Mouse (Mus musculus) layer of hippocampus, adult 18-20 months (tissue): ENCODE results near the gene Nedd9. TPM values are rescaled to one million over a fixed set of nuclear protein-coding genes. Genes with fewer than 3 reads are reported as not detected.

Source experiments
- DNase-seq, 2 experiments: peaks; one replicate each; pipeline ENCODE4 v3.0.0; 2022; ENCODE audit warnings: low spot score in 2 of 2
- total RNA-seq, 2 experiments: library from RNA; stranded (reverse); gene quantifications; 2 replicates each; pipeline ENCODE4 v1.2.3; 2021

Nedd9 gene
- total RNA-seq, 2 experiments from 2014 or later, result 12.6 to 12.9 TPM

DNA sequence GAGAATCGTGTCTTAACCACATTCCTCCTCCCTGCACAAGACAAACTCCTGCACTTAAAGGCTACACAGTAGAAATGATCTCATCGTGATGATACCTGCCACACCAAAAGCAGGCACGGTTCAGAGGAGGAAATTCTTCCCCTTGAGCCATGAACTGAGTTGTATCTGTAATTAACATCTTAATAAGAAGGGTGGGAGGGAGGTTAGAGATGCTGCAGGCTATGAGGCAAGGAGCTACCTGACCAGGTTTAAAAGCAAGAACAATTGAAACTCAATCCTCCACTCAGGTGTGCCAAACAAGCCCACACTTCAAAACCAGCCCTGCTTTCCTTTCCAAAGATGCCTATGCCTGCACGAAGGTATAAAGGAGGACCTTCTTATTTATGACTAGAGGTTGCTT is 137.4 kb downstream of the Nedd9 start:
- DNase-seq, result no peak

DNA sequence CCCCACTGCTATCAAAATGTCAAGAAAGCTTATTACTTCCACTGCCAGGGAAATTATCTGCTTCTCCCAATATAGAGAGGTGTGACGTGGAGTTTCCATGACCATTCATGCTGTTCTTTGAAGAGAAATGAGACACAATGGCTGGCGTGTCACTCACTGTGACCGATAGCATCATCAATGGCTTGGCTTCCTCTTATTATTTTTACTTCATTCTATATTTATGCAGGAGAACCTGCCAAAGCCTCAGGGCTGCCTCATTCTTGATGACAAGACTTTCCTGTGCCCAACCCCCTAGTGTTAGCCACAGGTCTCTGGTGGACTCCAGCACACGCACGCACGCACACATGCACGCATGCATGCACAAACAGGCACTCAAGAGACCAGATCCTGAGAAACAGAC is 141.4 kb downstream of the Nedd9 start:
- DNase-seq, result no peak

DNA sequence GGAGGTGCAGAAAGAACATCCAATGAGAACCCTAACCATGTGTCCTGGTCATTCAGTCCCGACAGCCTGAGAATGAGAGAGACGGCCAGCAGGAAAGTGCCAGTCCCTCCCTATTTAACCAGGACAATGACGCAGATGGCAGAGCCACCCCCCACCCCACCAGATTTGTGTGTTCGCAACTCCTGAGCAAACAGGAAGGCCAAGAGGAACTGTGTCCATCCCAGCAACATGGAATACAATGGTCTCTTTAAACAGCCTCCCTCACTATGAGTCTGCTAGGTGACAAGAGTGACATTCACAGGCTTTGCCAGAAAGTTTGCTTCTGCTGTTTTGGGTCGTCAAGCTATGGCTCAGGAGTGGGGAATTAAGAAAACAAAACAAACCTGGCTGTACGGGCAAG is 141.9 kb downstream of the Nedd9 start:
- DNase-seq, result no peak

DNA sequence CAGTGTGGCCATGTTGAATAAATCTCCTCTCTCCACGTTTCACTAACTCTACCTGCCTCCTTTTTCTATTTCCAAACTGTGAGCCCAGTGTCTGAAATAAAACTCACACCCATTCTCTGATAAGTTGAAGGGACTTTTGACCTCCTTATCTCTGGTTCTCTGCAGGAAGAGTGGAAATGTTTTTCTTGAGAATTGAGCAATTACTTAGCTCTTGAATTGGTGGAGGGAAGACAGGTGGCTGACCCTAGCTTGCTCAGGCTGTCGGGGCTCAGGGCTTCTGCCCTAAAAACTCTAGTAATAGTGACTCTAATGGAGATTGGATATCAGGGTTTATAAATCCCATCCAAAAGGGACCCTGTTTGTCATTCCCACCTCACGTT is 143.3 kb downstream of the Nedd9 start:
- no peak for DNase-seq

DNA sequence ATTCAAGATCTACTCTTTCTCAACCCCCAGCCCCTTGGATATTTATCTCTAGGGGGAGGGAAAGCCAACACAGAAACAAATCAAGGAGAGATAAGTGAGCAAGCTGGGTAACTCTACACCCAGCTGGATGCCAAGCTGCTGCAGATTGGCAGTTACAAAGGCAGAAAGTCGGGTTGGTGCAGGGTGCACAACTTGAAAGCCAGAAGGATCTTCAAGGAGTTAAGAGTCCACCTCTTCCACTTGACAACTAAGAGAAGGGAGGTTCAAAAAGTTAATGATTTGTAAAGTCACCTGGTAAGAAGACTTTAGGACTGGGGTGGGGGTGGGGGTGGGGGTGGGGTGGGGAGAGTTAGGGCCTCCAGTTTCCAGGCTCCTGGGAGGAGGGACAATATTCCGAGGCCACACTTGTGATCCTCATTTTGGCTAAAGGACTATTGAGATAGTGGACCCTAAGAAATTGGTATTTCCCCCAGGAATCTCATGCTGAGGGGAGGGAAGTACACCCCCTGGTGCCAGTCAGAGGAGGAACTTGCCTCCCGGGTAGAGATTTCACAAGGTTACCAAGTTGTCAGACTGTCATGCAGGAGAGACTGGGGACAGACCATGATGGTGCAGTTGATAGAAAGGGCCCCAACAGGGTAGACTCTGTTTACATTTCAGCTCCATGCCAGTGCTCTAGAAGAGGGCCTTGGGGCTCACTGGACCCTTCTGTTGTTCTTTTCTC is 143.8 kb downstream of the Nedd9 start:
- DNase-seq, result no peak

DNA sequence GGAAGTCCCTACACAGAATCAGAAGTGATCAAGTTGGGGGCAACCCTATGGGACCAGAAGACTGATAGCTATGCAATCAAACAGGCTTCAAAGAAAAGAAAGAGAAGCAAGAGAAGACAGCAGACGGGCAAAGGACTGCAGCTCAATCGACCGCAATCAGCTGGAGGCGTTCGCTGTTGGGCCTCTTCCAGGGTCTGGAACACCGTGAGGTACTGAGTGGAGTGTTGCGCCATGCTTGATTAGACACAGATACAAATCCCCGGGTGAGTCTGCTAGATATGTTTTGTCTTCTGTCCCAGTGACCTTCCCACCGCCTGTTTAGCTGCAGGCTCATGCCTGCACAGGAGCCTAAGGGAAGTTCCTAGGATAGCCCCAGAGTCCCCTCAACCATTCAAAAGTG is 145.7 kb downstream of the Nedd9 start:
- peak in 1 of 2 experiments; percentile 36 for DNase-seq

DNA sequence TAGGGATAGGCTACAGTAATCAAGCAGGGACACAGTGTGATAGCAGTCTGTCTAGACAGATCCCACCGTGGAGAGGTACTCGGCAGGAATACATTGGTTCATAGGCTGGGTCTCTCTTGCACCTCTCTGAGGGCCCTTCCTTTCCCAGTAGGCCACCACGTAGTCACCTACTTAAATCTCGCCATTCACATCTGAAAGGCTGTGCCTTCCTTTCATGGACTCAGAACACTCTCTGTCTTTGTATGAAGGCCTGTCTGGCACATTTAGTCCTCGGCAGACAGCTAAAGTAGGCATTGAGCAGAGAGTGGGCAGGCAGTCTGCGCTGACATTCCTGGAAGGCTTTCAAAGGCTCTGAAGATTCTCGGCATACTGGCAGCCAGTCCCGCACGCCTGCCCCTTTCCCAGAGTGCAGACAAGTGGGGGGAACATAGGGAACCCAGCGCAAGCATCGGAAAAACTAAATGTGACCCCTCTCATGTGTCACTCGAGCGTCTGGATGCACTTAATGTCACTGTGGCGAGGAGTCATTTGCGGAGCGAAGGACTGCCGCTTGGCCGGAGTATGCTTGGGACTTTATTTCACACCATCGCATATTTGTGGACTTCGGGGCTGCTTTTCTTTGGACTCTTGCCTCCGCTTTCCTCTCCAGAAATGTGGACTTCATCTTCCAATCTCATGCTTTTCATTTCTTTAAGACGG is 147.4 kb downstream of the Nedd9 start:
- peak; percentile 63 to 83 for DNase-seq

DNA sequence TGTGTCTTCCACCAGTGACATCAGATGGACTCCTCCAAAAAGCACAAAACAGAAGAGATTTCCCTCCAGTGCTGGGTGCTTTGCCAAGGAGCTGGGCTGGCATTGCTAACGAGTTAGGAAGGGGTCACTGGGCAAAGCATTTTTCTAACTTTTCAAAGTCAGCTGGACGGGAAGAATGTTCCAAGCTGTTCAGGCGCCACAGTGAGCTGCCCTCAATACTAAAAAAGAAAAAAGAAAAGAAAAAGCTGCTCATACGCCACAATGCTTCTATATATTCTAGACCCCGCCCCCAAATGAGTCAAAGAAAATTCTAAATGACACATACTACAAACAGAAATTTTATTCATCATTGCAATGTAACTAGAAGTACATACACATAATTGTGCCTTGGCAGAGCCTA is 148.0 kb downstream of the Nedd9 start:
- no peak for DNase-seq

DNA sequence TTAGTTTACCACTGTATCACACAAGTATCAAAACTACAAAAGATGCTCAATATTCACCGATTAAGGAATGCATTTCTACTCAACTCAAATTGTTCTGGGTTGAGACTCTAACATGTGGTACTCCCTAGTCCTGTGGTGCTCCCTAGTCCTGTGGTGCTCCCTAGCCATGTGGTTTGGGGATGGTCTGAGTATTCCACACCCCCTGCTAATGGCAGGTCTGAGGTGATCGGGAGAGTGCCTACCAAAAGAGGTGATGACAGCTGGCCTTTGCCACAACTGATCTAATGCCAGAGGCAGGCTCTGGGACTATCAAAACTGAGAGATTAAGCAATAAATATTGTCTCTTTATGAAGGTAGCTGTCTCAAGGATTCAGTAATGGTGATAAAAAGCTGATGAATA is 149.8 kb downstream of the Nedd9 start:
- DNase-seq, result no peak

DNA sequence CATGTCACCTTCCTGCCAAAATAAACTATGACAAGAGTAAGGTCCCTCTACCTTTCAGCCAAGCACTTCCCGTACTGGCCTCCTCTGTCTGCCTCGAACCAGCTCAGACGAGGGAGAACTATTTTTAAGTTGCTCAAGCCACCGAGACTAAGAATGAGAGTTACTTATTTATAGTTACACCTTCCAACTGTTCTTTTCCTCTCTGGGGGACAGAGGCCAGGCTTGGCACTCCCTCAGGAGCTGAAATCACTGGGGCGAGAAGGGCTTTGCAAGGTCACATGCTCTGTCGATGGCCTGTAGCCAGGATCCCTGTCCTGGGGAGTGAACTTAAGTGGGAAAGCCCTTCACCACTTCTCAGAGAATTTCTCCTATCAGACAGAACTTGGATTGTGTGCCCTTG is 150.9 kb downstream of the Nedd9 start:
- DNase-seq, result no peak

DNA sequence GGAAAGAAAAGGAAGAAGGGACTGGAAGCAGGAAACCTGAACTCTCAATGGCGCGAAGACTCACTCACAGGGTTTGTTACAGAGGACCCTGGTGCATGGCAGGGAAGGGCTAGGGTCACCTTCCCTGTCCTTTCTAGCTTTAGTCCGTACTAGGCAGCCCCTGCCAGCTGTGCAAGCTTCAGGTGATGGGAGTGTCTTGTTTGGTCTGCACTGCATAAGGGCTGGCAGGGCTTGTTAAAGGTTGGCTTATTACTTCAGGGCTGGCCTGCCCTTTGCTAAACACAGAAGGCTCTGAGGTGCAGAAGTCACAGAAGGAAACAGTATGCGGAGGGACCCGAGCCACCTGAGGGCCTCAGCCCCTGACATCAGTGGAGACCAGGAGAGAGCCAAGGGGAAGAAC is 151.4 kb downstream of the Nedd9 start:
- no peak for DNase-seq

DNA sequence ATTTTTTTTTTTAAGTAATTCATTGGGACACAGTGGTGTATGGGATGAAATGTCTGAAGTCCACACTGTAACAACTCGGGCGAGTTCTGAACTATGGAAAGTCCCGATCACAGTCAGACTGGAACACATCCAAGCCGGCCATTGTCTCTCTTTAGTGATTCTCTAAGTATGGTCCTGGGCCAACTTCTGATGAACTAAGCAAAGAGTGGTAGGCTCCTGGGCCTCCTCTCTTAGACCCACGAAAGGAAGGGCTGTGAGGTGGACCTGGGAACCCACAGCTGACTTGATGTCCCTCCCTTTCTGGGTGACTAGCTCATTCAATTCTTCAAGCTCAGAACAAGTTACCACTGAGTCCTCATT is 152.5 kb downstream of the Nedd9 start:
- no peak for DNase-seq

DNA sequence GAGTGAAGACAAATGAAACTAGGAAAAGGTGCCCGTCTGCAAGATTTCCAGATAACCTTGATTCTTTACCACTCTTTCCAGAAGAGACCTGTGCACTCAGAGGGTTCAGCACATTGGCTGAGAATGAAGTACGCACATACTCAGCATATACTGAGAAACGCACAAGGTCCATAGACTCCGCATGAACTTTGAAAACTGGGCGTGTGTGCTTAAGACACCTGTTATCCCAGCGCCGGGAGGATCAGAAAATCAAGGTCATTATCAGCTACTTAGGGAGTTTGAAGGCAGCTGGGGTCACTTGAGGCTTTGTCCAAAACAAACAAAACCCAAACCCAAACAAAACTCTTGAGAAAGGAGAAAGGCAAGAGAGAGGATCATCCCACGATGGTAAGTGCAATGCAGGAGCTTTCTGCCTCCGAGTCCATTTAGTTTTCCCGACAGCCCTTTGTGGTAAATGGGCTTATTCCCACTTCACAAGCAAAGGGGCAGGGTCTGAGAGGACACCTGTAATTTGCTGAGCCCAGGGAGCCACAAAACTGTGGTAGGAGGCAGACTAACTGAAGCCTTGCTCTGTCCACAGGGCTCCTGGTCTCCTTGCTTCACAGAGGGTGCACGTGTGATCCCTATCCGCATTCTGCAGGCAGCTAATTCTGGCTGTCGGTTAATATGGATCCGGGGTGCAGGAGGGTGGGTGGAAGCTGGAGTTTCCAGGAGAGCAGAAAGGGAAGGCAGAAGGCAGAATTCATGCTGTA is 153.1 kb downstream of the Nedd9 start:
- no peak for DNase-seq

DNA sequence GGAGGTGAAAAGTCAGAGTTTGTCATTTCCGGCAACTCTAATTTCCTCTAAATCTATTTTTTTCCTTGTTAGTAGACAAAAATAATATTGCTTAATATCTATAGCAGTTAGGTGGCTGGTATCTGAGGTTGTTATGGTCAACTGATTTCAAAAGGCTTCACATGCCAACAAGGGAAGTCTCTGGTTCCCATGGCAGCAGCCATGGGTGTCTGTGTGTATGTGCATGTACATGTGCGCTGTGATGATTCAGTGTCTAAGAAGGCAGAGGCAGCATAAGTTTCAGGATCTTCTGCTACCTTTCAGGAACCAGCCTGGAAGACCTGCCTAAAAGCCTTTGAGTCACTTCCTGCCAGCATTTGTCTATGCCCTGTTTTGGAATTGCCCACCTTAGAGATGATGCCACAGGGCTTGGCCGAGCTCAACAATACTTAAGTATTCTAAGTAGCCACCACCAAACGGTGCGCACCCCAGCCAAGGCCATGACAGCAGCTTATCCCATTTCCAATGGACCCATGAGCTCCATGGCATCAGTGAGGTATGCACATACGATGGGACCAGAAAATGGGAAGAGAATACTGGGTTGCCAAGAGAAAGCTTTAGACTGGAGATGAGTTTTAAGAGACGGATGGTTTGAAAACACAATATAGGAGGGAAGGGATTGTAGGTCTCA is 155.4 kb downstream of the Nedd9 start:
- no peak for DNase-seq

DNA sequence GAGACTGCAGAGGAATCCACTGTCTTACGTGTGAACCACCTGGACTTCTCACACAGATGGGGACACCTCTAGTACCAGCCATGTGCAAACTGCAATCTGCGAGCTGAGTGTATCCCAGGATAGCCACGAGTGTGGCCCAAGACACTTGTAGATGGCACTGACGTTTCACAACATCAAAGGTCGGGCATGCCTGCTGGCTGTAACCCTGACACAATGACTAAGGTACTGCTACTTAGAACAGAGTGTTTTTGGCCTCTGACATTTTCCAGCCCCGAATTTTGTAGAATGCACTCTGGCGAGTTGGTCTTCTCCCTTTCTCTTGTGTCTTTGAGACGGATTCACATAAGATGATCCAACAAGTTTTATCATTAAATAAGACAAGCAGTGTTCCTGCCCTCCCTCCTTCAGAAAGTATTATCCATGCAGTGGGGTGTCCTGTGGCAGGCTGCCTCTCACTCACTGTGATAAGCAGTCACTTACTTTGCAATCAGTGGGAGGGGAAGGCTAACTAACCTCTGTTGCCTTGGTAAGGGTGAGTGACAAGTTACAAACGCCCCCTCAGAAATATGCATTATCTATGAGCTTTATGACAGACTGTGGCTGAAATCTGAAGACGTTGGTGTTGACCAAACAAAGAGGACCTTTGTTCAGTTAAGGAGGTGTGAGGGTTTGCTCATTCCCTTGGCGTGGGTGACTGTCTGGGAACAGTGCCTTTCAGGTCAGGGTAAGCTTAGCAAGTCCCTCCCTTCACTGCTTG is 156.4 kb downstream of the Nedd9 start:
- no peak for DNase-seq

DNA sequence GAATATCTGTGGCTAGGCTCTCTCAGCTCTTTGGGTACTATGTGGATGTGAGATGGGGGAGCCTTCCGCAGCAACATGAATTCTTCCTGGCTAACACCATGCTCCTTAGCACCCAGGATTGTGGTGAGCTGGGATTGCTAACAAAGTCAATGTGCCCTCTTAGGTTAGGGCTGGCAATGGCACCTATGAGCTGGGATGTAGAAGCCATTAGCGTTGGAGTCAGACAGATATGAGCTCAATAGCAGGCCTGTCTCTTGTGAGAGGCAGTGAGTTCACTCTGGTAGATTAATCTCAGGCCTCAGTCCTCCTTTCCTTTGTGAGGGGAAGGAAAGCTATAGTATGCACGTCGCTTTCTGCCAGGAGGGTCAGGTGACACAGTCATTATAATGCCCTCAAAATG is 157.1 kb downstream of the Nedd9 start:
- DNase-seq, result no peak

DNA sequence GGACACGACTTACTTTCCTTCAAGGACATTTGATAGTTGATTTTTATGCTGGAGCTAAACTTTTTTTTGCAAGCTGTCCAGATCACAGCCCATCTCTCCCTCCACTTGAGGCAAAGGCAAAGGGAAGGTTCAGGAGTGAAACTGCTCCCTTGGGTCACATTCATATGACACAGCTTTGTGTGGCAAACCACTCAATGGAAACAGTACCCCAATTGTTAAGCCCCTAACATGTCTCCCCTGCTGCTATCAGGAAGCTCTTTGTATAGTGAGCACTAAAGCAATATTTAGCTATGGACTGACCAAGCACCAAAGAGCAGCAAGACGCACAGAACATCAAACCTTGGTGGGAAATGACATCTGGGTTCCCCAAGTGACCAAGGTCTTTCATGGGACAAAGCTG is 158.7 kb downstream of the Nedd9 start:
- DNase-seq, result no peak

DNA sequence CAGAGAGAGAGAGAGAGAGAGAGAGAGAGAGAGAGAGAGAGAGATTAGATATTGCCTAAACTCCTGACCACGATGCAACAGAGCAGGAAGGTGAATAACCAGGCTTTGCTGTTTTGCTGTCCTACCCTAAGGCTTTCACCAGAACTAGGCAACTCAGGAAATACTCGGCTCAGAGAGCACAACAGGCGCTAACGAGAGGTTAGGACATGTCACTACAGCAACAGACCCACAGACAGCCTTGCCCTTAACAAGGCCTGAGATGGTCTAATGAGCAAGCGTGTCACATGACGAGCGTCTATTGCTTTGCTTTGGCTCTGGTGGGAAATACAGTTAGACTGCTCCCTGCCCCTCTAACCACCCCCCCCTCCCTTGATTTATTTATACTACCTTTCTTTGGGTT is 159.6 kb downstream of the Nedd9 start:
- no peak for DNase-seq

DNA sequence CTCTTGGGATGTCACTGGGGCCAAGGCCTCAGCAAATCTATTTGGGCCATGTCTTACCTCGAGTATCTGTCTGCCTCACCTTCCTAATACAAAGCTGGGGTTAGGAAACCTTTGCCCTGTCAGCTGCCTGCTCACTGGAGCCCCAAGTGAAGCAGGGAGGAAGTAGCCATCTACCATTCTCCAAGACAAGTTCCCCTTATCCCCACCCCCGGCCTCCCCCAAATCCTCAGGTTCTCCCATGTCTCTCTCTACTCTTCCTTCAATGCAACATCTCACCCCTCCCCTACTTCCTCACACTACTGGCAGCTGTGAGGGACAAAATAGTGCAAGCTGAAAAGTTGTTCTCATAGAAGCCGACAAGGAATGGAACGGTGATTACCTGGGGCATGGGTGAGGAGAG is 161.0 kb downstream of the Nedd9 start:
- no peak for DNase-seq

DNA sequence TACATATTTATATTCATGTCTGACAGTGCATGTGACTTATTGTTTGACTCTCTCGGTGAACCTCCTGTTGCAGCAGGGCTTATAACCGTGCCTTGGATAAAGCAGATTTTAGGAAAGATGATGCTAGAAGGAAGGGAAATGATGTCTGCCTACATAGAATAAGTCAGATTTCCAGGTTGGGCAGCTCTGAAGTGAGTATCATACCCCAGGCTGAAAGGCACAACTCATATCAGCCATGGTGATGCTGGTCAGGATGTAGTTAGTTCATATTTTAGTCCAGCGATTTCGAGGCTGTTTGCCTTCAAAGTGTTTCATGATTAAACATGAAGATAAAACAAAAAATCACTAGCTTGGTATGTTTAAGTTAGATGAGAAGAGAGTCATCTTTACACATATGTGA is 161.8 kb downstream of the Nedd9 start:
- DNase-seq, result no peak

DNA sequence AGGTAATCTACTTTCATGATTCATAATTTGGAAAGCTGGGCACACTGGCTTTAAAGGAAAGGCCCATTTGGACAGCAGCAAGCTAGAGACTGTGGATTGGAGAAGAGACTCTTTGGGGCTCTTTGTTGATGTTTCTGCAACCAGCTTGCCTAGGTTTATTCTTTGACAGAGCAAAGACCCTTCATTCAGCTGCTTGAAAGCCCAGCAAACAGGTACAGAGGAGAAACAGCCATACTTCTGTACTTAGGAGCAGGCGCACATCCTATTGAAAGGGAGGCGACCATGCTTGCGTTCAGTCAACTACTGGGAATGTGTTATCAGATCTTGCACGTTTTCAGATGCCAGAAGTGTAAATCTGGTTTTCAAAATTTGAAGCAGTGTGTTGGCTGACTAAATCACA is 162.5 kb downstream of the Nedd9 start:
- DNase-seq, result no peak
